Mouse (Mus musculus) lung, adult 2 months (tissue): ENCODE data around the gene Notch4. TPM values are rescaled to one million over a fixed set of nuclear protein-coding genes. Genes with fewer than 3 reads are reported as not detected.

ENCODE experiments used
- DNase-seq: peaks from one replicate; pipeline ENCODE4 v3.0.0; 2022
- H3K4me1 ChIP-seq: fragments of 200-500 bp; 2 replicates; pipeline ENCODE4 v1.6.1; 2011; ENCODE audit warnings: low read length; ENCODE audit not compliant: control insufficient read depth, insufficient read depth
- H3K4me3 ChIP-seq: fragments of 200-500 bp; replicated peaks from 2 replicates; pipeline ENCODE3; 2011; ENCODE audit warnings: low read depth, mild to moderate bottlenecking, control low read depth, low read length; ENCODE audit errors: extremely low read depth
- CTCF ChIP-seq: fragments of 200-500 bp; IDR thresholded peaks from 2 replicates; pipeline ENCODE4 v1.5.1; 2011; ENCODE audit warnings: mild to moderate bottlenecking, low read length, control low read depth; ENCODE audit not compliant: insufficient read depth
- POLR2A ChIP-seq: fragments of 200-500 bp; IDR thresholded peaks from 2 replicates; pipeline ENCODE4 v1.6.1; 2011; ENCODE audit warnings: low read depth, mild to moderate bottlenecking, control low read depth, low read length, borderline replicate concordance; ENCODE audit errors: extremely low read depth
- WGBS: fragments of 180-500 bp; shearing (Covaris S2); methylation state at CpG from one replicate; pipeline ENCODE4 v1.1.7; 2018; 5-methylcytosine and 5-hydroxymethylcytosine counted together
- polyA plus RNA-seq: library from polyadenylated mRNA; depleted of rRNA; stranded (reverse); fragments of >200 nt; gene quantifications from 2 replicates; pipeline ENCODE4 v1.2.3, GENCODE M21; 2012

Notch4 gene
- polyA plus RNA-seq, 1 experiment = 105 TPM

GRCm38 (mm10) chr17:34615871-34616270 lies 51.8 kb downstream of the Notch4 start, which contains the start of gene Egfl8:
Gene Egfl8 (minus strand): TSS chr17:34615971.
- no peak within 1 kb of the TSS for H3K4me3 ChIP-seq
- no peak for DNase-seq
- TF ChIP-seq POLR2A (no peak), CTCF (no peak)
- WGBS = 64% methylated on average over 6 of the region's 6 CpGs
- no peaks in the 10 kb centered on the region for H3K4me1 ChIP-seq

GRCm38 (mm10) chr17:34618999-34619398 lies 54.9 kb downstream of the Notch4 start:
- DNase-seq = peak; percentile 76
- 9% methylated on average over 6 of the region's 6 CpGs for WGBS
- H3K4me3 ChIP-seq = no peak overlapping the region

GRCm38 (mm10) chr17:34621006-34621405 lies 56.9 kb downstream of the Notch4 start:
- 81% methylated on average over 8 of the region's 8 CpGs for WGBS
- DNase-seq = no peak
- TF ChIP-seq POLR2A (no peak), CTCF (no peak)
- Histone ChIP-seq H3K4me3 (no peak overlapping the region), H3K4me1 (no peaks in the 10 kb centered on the region; the same call in 1 of the 2 replicates)

More at GRCm38 (mm10) chr17:34618999-34619398, 54.9 kb downstream of the Notch4 start:
- TF ChIP-seq POLR2A = no peak
- peak; percentile 86 for TF ChIP-seq CTCF
- H3K4me1 ChIP-seq = no peaks in the 10 kb centered on the region

- TF ChIP-seq CTCF = no peak
- TF ChIP-seq POLR2A = no peak
- Histone ChIP-seq H3K4me3 (no peak overlapping the region), H3K4me1 (peaks cover 6% of the 10 kb centered on the region)
- WGBS = 81% methylated on average over 9 of the region's 9 CpGs
- DNase-seq = no peak
Measured at GRCm38 (mm10) chr17:34623161-34623560, 59.1 kb downstream of the Notch4 start.

GRCm38 (mm10) chr17:34624981-34625380 lies 60.9 kb downstream of the Notch4 start:
- DNase-seq = no peak
- Histone ChIP-seq H3K4me3 (no peak overlapping the region), H3K4me1 (peaks cover 6% of the 10 kb centered on the region)
- TF ChIP-seq CTCF (no peak), POLR2A (no peak)
- 88% methylated on average over 3 of the region's 3 CpGs for WGBS

- WGBS = 55% methylated on average over 16 of the region's 16 CpGs
- TF ChIP-seq POLR2A (no peak), CTCF (no peak)
- peak overlapping the region; percentile 83 for H3K4me3 ChIP-seq
- no peak for DNase-seq
- H3K4me1 ChIP-seq = peaks cover 9% of the 10 kb centered on the region
Measured at GRCm38 (mm10) chr17:34626062-34626772, 62.1 kb downstream of the Notch4 start.

- DNase-seq = no peak
Measured at GRCm38 (mm10) chr17:34626773-34627092, 62.7 kb downstream of the Notch4 start.

GRCm38 (mm10) chr17:34627093-34627942 lies 63.2 kb downstream of the Notch4 start:
- under 1% methylated on average over 45 of the region's 45 CpGs for WGBS
- Histone ChIP-seq H3K4me1 (peaks cover 15% of the 10 kb centered on the region), H3K4me3 (peak overlapping the region; percentile 83)
- DNase-seq = peak; percentile 77
- TF ChIP-seq POLR2A (peak; percentile 80; the same call in 1 of the 2 replicates), CTCF (no peak)

More at GRCm38 (mm10) chr17:34626773-34627092, 62.7 kb downstream of the Notch4 start:
- under 1% methylated on average over 18 of the region's 18 CpGs for WGBS
- Histone ChIP-seq H3K4me1 (peaks cover 14% of the 10 kb centered on the region), H3K4me3 (peak overlapping the region; percentile 83)
- TF ChIP-seq CTCF (no peak), POLR2A (no peak)

- no peak for TF ChIP-seq POLR2A
- 3% methylated on average over 29 of the region's 29 CpGs for WGBS
- H3K4me1 ChIP-seq = peaks cover 15% of the 10 kb centered on the region
- DNase-seq = no peak
- H3K4me3 ChIP-seq = peak within 1 kb of the TSS; percentile 83
Measured at GRCm38 (mm10) chr17:34627943-34628643, 64.0 kb downstream of the Notch4 start, which contains the start of gene Ppt2. Gene Ppt2 (minus strand): TSS chr17:34628510.

GRCm38 (mm10) chr17:34628644-34628967 lies 64.5 kb downstream of the Notch4 start:
- no peak for TF ChIP-seq CTCF
- TF ChIP-seq POLR2A = no peak
- 46% methylated on average over 5 of the region's 5 CpGs for WGBS

More at GRCm38 (mm10) chr17:34628644-34628967, 64.5 kb downstream of the Notch4 start:
- DNase-seq = no peak
- Histone ChIP-seq H3K4me1 (peaks cover 15% of the 10 kb centered on the region), H3K4me3 (no peak overlapping the region)
